Mouse (Mus musculus): Measurements from ENCODE around the gene Cpt1c. TPM values are rescaled to one million over a fixed set of nuclear protein-coding genes. Genes with fewer than 3 reads are reported as not detected.

Gene Cpt1c
- polyA plus RNA-seq (2014; fragmentation: Illumina TruSeq; extraction: RNeasy Lipid Tissue Mini Kit (QIAGEN cat#74804)) = 0.88 TPM

DNA sequence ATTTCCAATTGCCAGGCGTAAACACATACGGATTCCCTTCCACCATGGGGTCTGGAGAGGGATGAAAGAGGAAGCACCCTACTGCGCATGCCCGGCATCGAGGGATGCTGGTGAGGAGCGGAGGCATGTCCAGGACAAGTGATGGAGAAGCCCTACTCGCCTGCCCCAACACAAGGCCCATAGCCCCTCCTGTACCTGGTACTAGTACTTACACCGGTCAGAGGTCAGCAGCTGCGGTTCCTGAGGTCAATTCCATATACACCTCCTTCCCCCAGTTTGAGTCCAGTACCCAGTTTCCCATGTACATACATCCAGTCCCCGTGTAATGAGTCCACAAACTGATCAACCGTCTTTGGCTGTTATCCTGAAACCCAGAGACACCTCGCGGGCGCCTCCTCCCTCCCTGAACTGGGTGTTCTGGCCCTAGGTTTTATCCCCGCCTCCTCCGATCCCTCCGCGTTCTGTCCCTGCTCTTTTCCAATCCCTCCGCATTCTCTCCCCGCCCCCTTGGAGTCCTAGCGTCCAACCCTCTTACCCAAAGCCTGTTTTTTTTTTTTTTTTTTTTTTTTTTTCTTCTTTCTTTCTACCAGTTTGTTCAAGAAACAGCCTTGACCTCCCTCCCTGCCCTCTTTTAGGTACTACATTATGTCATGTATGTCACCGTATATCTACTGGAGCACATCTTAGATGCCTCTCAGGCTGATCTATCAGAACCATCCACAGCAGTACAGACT, at the start of gene Cpt1c:
Cpt1c (minus strand) TSS at position 469 of the 734 bp plus-strand sequence.

DNA sequence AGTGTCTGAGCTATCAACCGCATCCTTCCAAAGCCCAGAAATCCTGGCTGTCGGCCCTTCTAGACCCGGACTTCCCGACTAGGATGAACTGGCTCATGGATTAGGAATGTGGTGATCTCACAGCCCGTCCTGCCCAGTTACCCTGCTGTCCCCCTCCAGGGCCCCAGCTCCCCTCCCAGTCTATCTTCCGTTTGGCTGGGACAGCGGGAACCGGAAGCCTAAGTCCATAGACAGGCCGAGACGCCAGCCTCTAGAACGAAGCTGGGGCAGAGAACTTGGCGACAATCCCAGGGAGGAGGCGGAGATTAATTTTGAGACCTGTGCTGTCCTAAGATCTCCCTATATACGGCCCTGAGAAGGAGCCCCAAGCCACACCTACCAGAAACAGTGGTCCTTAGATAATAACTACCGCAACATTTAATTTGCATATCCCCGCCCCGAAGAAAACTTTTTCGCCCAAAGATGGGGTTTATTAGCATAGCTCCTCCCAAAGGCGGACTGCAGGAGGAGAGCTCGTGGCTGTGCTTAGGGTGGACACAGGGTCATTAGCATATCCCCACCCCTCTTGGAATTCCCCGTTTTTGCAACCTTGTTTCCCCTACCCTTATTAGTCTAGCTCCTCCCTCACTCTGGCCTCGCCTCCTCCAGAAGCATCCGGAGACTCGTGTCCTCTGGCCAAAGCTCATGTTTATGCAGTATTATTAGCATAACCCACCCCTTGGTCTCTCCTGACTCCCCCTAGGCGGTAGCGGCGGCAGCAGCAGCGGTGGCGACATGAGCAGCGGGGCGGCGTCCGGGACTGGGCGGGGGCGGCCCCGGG, 42.8 kb upstream of the Cpt1c start, which contains the start of gene Rras:
Rras (plus strand) TSS at position 720 of the 820 bp plus-strand sequence.

DNA sequence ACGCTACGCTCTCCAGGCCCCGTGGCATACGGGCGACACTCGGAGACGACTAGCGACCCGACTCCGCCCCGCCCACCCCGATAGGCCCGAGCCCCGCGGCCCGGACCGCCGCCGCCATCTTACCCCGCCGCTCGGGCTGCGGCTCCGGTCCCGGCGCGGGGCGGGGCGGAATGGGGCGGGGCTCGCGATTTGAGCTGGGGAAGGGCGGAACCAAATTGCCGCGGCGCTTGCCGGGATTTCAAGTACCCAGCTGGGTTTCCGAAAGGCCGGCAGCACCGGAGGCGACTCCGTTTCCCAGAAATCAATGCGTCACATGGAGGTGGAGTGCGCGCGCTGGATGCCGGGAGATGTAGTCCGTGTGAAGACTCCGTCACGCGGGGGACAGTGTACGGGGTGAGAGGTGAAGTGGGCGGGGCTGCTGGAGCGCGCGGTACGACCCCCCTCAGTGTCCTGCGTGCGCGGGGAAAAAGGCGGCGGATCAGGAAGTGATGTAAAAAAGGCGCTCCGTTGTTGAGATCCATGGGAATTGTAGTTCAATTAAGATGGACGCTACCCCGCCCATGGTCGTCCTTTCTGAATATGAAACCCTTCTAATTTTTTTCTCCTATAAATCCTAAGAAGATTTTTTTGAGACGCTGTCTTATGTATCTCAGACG, 41.4 kb upstream of the Cpt1c start, which contains the start of gene Scaf1:
Scaf1 (minus strand) TSS at position 407 of the 656 bp plus-strand sequence.

DNA sequence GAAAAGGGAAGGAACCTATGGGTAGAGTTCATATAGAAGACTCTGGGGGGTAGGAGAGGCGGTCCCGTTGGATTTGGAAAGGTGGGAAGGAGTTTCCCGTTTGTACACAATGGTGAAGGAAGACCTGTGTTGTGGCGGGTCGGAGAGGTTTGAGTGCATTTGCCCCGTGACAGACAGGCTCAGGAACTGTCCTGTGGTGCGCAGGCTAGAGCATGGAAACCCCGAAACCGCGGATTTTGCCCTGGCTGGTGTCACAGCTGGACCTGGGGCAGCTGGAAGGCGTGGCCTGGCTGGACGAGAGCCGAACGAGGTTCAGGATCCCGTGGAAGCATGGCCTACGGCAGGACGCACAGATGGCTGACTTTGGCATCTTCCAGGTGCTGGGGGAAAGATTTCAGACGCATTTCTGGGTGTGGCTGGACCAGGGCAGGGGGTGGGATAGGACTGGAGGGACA, 23.9 kb upstream of the Cpt1c start, which contains the start of gene Bcl2l12:
Bcl2l12 (minus strand) TSS at position 212 of the 455 bp plus-strand sequence.

DNA sequence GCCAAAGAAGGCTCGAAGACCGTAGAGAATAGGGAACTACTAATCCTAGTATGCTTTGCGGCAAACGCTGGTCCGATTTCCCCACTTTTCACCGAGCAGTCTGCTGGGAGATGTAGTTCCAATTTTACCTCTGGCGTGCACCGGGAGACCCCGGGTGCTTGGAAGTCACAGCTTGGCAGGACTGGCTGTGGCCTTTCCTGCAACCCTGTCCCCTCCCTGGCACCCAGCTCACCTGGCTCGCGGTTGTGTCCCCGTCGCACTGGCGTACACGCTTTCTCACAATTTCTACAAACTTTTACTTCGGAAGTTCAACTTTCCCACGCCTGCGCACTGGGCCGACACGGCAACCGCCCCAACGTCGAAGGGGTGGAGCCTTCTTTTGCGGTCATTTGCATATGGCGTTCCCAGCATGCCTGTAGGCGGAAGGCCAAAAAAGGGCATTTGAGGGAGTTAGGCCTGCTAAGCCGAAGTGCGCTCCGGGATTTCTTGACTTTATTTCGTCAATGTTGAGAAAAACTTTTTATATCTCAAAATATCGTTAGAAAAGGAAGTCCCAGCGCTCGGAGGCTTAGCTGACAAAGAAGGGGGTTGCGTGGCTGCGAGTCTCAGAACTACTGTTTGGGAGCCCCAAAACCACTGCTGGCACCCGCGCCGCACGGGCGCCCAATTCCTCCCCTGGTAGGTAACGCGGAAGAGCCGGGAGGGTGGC, 22.7 kb upstream of the Cpt1c start, which contains the start of gene Irf3:
Irf3 (plus strand) TSS at position 418 of the 709 bp plus-strand sequence.

DNA sequence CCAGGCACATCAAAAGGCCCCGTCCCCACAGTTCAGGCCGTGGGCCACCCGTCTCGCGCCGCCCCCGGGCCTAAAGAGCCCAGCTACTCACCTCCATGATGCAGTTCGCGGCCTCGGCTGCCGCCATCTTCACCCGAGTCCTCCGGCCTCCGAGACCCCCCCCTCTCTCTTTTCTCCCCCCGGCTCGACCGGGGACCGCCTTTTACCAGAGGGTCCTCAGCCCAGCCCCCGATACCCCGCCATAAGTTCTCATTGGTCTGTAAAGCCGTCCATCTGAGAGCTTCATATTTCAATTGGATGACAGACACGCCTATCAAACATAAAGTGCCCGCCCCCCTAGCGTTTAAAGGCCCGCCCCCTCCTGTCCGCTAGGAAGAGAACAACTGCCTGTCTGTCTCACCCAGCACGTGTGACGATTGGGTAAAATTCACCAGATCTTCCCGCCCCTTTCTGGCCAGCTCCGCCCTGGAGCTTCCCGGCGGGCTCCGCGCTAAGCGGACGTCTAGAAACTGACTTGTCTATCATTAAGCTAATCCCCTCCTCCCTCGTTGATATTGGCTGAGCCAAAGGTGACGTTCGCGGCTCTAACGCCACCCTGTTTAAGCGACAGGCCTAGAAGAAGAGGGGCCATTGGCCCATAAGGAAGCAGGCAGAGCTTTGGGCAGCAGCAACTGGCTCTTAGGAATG, 11.7 kb upstream of the Cpt1c start, which contains the start of gene Prmt1:
Prmt1 (minus strand) TSS at position 377 of the 687 bp plus-strand sequence.

DNA sequence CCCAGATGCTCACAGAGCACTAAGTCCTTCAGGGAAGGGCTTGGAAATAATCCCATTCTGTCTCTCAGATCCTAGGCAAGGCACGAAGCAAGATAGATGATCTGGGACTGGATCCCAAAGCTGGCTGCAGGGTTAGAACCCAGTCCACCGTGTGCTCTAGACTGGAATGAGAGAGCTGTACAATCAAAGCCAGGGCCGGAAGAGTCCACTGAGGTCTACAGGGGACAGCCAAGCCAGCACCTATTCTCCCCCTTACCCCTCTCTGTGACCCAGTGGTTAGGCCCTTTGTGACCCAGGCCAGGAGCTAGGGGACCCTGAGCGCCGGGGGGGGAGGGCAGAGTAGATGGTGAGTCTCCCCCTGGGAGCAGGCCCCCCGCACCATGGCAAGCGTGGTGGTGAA, 31.7 kb downstream of the Cpt1c start, which contains the start of gene Tsks:
Tsks (plus strand) TSS at position 301 of the 400 bp plus-strand sequence.

DNA sequence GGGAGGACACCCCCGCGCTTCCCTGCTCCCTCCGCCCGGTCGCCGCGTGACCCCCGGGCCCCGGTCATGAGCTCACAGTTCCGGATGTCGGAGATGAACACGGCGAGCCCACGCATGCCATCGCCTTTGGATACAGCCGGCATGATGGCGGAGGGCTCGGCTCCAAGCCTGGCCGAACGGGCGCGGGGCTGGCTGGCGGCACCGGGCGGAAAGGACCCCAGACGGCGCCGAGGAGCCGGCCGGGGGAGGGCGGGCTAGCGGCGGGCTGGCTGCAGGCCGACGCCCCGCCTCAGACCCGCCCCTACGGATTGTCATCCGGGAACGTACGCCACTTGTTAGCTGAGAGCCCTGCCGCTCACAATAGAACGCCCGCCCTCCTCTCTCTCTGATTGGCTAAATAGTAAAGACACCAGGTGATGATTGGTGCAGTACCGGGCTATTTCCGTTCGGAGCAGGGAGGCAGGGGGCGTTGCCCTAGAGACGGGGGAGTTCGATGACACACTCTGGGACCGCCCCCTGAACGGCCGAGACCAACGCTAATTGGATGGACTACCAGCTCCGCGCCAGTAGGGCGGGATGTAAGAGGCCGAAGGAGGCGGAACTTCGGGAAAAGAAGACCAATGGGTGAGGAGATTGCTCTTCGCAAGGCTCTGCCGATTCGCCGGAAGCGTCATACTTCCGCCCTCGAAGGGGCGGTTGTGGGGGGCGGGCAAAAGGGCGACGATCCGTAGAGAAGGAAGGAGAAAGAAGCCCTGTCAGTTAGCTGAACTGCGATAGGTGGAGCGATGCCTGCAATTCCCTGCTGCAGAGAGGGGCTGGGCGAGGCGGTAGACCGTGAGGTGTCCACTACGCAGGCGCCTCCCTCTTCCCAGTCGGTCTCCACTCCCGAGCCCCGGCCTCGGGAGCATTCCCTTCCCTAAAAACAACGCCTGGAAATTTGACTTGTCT, 45.2 kb downstream of the Cpt1c start, which contains the start of gene Ap2a1:
Ap2a1 (minus strand) TSS at position 293 of the 948 bp plus-strand sequence.

Other genes starting within 250 kb of the Cpt1c start
- gene Vrk3, start 226.4 kb downstream of the Cpt1c start, polyA plus RNA-seq (2014; fragmentation: Illumina TruSeq; extraction: RNeasy Lipid Tissue Mini Kit (QIAGEN cat#74804)) = 3.8 TPM
- gene Zfp473, start 223.8 kb downstream of the Cpt1c start, polyA plus RNA-seq (2014; fragmentation: Illumina TruSeq; extraction: RNeasy Lipid Tissue Mini Kit (QIAGEN cat#74804)) = 2.2 TPM
- 5.9 TPM for gene Nup62, start 158.8 kb downstream of the Cpt1c start, polyA plus RNA-seq (2014; fragmentation: Illumina TruSeq; extraction: RNeasy Lipid Tissue Mini Kit (QIAGEN cat#74804))
- gene Il4i1, start 158.5 kb downstream of the Cpt1c start, polyA plus RNA-seq (2014; fragmentation: Illumina TruSeq; extraction: RNeasy Lipid Tissue Mini Kit (QIAGEN cat#74804)) = not detected
- gene Atf5, start 158.2 kb downstream of the Cpt1c start, polyA plus RNA-seq (2014; fragmentation: Illumina TruSeq; extraction: RNeasy Lipid Tissue Mini Kit (QIAGEN cat#74804)) = 5.8 TPM
- gene Akt1s1, start 125.9 kb downstream of the Cpt1c start, polyA plus RNA-seq (2014; fragmentation: Illumina TruSeq; extraction: RNeasy Lipid Tissue Mini Kit (QIAGEN cat#74804)) = 1.7 TPM
- 0.71 TPM for gene Tbc1d17, start 125.8 kb downstream of the Cpt1c start, polyA plus RNA-seq (2014; fragmentation: Illumina TruSeq; extraction: RNeasy Lipid Tissue Mini Kit (QIAGEN cat#74804))
- not detected for gene Pnkp, start 117.7 kb downstream of the Cpt1c start, polyA plus RNA-seq (2014; fragmentation: Illumina TruSeq; extraction: RNeasy Lipid Tissue Mini Kit (QIAGEN cat#74804))
- not detected for gene Ptov1, start 105.1 kb downstream of the Cpt1c start, polyA plus RNA-seq (2014; fragmentation: Illumina TruSeq; extraction: RNeasy Lipid Tissue Mini Kit (QIAGEN cat#74804))
- gene Med25, start 82.1 kb downstream of the Cpt1c start, polyA plus RNA-seq (2014; fragmentation: Illumina TruSeq; extraction: RNeasy Lipid Tissue Mini Kit (QIAGEN cat#74804)) = 2.5 TPM
- gene Fuz, start 78.8 kb downstream of the Cpt1c start, polyA plus RNA-seq (2014; fragmentation: Illumina TruSeq; extraction: RNeasy Lipid Tissue Mini Kit (QIAGEN cat#74804)) = 3.2 TPM
- gene Ap2a1, start 45.4 kb downstream of the Cpt1c start, polyA plus RNA-seq (2014; fragmentation: Illumina TruSeq; extraction: RNeasy Lipid Tissue Mini Kit (QIAGEN cat#74804)) = 20.6 TPM
- not detected for gene Tsks, start 31.6 kb downstream of the Cpt1c start, polyA plus RNA-seq (2014; fragmentation: Illumina TruSeq; extraction: RNeasy Lipid Tissue Mini Kit (QIAGEN cat#74804))
- 8.2 TPM for gene Prmt1, start 11.7 kb upstream of the Cpt1c start, polyA plus RNA-seq (2014; fragmentation: Illumina TruSeq; extraction: RNeasy Lipid Tissue Mini Kit (QIAGEN cat#74804))
- 8.4 TPM for gene Irf3, start 22.8 kb upstream of the Cpt1c start, polyA plus RNA-seq (2014; fragmentation: Illumina TruSeq; extraction: RNeasy Lipid Tissue Mini Kit (QIAGEN cat#74804))
- gene Bcl2l12, start 23.9 kb upstream of the Cpt1c start, polyA plus RNA-seq (2014; fragmentation: Illumina TruSeq; extraction: RNeasy Lipid Tissue Mini Kit (QIAGEN cat#74804)) = 2.0 TPM
- 2.2 TPM for gene Scaf1, start 41.5 kb upstream of the Cpt1c start, polyA plus RNA-seq (2014; fragmentation: Illumina TruSeq; extraction: RNeasy Lipid Tissue Mini Kit (QIAGEN cat#74804))
- 4.0 TPM for gene Rras, start 43.1 kb upstream of the Cpt1c start, polyA plus RNA-seq (2014; fragmentation: Illumina TruSeq; extraction: RNeasy Lipid Tissue Mini Kit (QIAGEN cat#74804))
- gene Prr12, start 78.0 kb upstream of the Cpt1c start, polyA plus RNA-seq (2014; fragmentation: Illumina TruSeq; extraction: RNeasy Lipid Tissue Mini Kit (QIAGEN cat#74804)) = 0.40 TPM
- 9.1 TPM for gene Nosip, start 87.6 kb upstream of the Cpt1c start, polyA plus RNA-seq (2014; fragmentation: Illumina TruSeq; extraction: RNeasy Lipid Tissue Mini Kit (QIAGEN cat#74804))
- 4.7 TPM for gene Prrg2, start 87.8 kb upstream of the Cpt1c start, polyA plus RNA-seq (2014; fragmentation: Illumina TruSeq; extraction: RNeasy Lipid Tissue Mini Kit (QIAGEN cat#74804))
- 0.31 TPM for gene Rcn3, start 117.4 kb upstream of the Cpt1c start, polyA plus RNA-seq (2014; fragmentation: Illumina TruSeq; extraction: RNeasy Lipid Tissue Mini Kit (QIAGEN cat#74804))
- 14.4 TPM for gene Fcgrt, start 129.0 kb upstream of the Cpt1c start, polyA plus RNA-seq (2014; fragmentation: Illumina TruSeq; extraction: RNeasy Lipid Tissue Mini Kit (QIAGEN cat#74804))
- gene Rps11, start 149.6 kb upstream of the Cpt1c start, polyA plus RNA-seq (2014; fragmentation: Illumina TruSeq; extraction: RNeasy Lipid Tissue Mini Kit (QIAGEN cat#74804)) = 474 TPM
- gene Rpl13a, start 153.9 kb upstream of the Cpt1c start, polyA plus RNA-seq (2014; fragmentation: Illumina TruSeq; extraction: RNeasy Lipid Tissue Mini Kit (QIAGEN cat#74804)) = 557 TPM
- gene Gm45713, start 161.4 kb upstream of the Cpt1c start, polyA plus RNA-seq (2014; fragmentation: Illumina TruSeq; extraction: RNeasy Lipid Tissue Mini Kit (QIAGEN cat#74804)) = not detected
- gene Flt3l, start 161.6 kb upstream of the Cpt1c start, polyA plus RNA-seq (2014; fragmentation: Illumina TruSeq; extraction: RNeasy Lipid Tissue Mini Kit (QIAGEN cat#74804)) = 3.9 TPM
- gene Pih1d1, start 179.5 kb upstream of the Cpt1c start, polyA plus RNA-seq (2014; fragmentation: Illumina TruSeq; extraction: RNeasy Lipid Tissue Mini Kit (QIAGEN cat#74804)) = 2.1 TPM
- gene Aldh16a1, start 179.7 kb upstream of the Cpt1c start, polyA plus RNA-seq (2014; fragmentation: Illumina TruSeq; extraction: RNeasy Lipid Tissue Mini Kit (QIAGEN cat#74804)) = 0.88 TPM
- not detected for gene Slc17a7, start 189.1 kb upstream of the Cpt1c start, polyA plus RNA-seq (2014; fragmentation: Illumina TruSeq; extraction: RNeasy Lipid Tissue Mini Kit (QIAGEN cat#74804))
- not detected for gene Gfy, start 204.7 kb upstream of the Cpt1c start, polyA plus RNA-seq (2014; fragmentation: Illumina TruSeq; extraction: RNeasy Lipid Tissue Mini Kit (QIAGEN cat#74804))
- gene Pth2, start 206.1 kb upstream of the Cpt1c start, polyA plus RNA-seq (2014; fragmentation: Illumina TruSeq; extraction: RNeasy Lipid Tissue Mini Kit (QIAGEN cat#74804)) = not detected
- gene Ccdc155, start 230.0 kb upstream of the Cpt1c start, polyA plus RNA-seq (2014; fragmentation: Illumina TruSeq; extraction: RNeasy Lipid Tissue Mini Kit (QIAGEN cat#74804)) = not detected
- not detected for gene Dkkl1, start 237.3 kb upstream of the Cpt1c start, polyA plus RNA-seq (2014; fragmentation: Illumina TruSeq; extraction: RNeasy Lipid Tissue Mini Kit (QIAGEN cat#74804))
- gene Tead2, start 240.9 kb upstream of the Cpt1c start, polyA plus RNA-seq (2014; fragmentation: Illumina TruSeq; extraction: RNeasy Lipid Tissue Mini Kit (QIAGEN cat#74804)) = 10.9 TPM

All from ovary, adult 10 weeks (tissue).